Mouse (Mus musculus) neural tube, embryonic 12.5 days (tissue): ENCODE measurements at regions not wholly inside any gene's neighbourhood (a gene's known extent, or its start where the extent isn't known, plus 50 kb on each side); places are given as distances from the start of the nearest gene placed in this dataset.

Experiments
- ATAC-seq: fragments of 200-750 bp; cut with Nextera tagmentation; 2 replicates; pipeline ENCODE4 v1.8.0; 2017; ENCODE audit warnings: low read depth, mild to moderate bottlenecking, moderate TSS enrichment, moderate library complexity; ENCODE audit not compliant: low FRiP score
- H3K27ac ChIP-seq: fragments of 300-500 bp; sonication (generic); 2 replicates; pipeline ENCODE4 v1.5.1; 2016
- H3K27me3 ChIP-seq: fragments of 300-500 bp; sonication (generic); replicated peaks from 2 replicates; pipeline ENCODE4 v1.6.1; 2016; ENCODE audit warnings: mild to moderate bottlenecking
- H3K36me3 ChIP-seq: fragments of 300-500 bp; sonication (generic); 2 replicates; pipeline ENCODE4 v1.6.1; 2016; ENCODE audit warnings: mild to moderate bottlenecking
- H3K4me1 ChIP-seq: fragments of 300-500 bp; sonication (generic); 2 replicates; pipeline ENCODE4 v1.6.1; 2016
- H3K4me2 ChIP-seq: fragments of 300-500 bp; sonication (generic); replicated peaks from 2 replicates; pipeline ENCODE4 v1.6.1; 2016; ENCODE audit warnings: mild to moderate bottlenecking
- H3K4me3 ChIP-seq: fragments of 300-500 bp; sonication (generic); 2 replicates; pipeline ENCODE4 v1.5.1; 2016
- H3K9ac ChIP-seq: fragments of 300-500 bp; sonication (generic); 2 replicates; pipeline ENCODE4 v1.6.1; 2016; ENCODE audit warnings: mild to moderate bottlenecking
- H3K9me3 ChIP-seq: fragments of 300-500 bp; sonication (generic); 2 replicates; pipeline ENCODE4 v1.6.1; 2016; ENCODE audit warnings: mild to moderate bottlenecking
- WGBS: fragments of 180-500 bp; shearing (Covaris S2); methylation state at CpG from one replicate; pipeline ENCODE4 v1.1.7; 2016; 5-methylcytosine and 5-hydroxymethylcytosine counted together

DNA sequence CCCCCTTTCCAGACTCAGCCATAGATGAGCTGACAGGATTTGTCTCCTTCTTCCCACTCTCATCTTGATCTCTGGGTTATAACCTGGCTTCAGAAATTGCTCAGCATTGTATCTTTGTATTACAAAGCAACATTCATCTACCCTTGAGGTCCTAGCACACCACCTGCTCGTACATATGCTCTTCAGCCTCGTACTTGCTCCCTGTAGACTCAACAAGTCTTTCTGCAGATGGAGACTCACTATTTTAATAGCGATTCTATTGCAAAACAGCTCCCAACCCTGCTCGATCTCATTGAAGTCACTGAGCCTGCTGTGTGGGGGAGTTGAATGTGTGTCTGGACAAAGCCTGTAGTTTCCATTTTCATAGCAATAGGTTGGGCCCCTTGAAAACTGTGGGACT lies 535.2 kb upstream of the Auts2 start:
- Histone ChIP-seq H3K4me1 (no peaks in the 10 kb centered on the region), H3K4me3 (no peak overlapping the region), H3K36me3 (no peaks in the 10 kb centered on the region), H3K27ac (no peak overlapping the region), H3K27me3 (no peaks in the 10 kb centered on the region), H3K9ac (no peak overlapping the region), H3K4me2 (no peak overlapping the region), H3K9me3 (no peaks in the 10 kb centered on the region)
- no peak for ATAC-seq
- 74% methylated on average over 4 of the region's 4 CpGs for WGBS

DNA sequence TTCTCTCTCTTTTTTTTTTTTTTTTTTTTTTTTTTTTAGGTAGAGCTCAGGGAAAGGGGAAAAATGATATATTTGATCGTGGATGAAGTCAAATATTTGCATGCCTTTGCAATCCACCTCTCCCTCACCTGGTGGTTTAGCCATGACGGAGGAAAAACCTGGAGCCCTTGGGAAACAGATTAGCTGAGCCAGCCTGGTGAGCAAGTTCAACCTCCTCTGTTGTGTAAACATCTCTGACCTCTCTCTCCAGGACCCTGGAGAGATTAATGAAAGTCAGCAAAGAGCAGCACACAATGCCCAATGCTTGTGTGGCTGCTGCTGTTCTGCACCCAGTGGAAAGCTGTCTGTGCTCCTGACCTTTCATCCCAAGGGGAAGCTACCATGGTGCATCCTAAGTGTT lies 530.2 kb upstream of the Auts2 start:
- no peaks in the 10 kb centered on the region for H3K4me1 ChIP-seq
- no peak overlapping the region for H3K27ac ChIP-seq
- H3K4me3 ChIP-seq: no peak overlapping the region
- no peak overlapping the region for H3K4me2 ChIP-seq
- no peaks in the 10 kb centered on the region for H3K27me3 ChIP-seq
- 61% methylated on average over 2 of the region's 2 CpGs for WGBS
- no peaks in the 10 kb centered on the region for H3K36me3 ChIP-seq
- no peaks in the 10 kb centered on the region for H3K9me3 ChIP-seq
- no peak for ATAC-seq
- H3K9ac ChIP-seq: no peak overlapping the region

DNA sequence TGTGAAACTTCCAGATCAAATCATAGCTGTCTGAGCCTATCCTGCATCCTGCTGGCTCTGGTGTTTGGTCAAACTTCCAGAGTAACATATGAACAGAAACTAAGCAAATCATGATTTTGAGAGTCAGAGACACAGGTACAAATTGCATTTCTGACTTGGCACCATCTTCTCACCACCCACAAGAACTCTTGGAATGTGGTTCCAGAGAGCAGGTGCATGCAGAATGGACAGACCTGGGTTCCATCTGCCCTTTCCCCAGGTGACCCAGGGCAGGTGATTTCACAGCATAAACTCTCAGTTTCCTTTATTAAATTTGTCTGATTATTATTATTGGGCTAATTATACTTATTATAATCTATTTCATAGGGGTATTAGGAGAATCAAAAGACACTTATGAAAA lies 527.0 kb upstream of the Auts2 start:
- no peaks in the 10 kb centered on the region for H3K4me1 ChIP-seq
- H3K4me3 ChIP-seq: no peak overlapping the region
- H3K36me3 ChIP-seq: no peaks in the 10 kb centered on the region
- H3K9me3 ChIP-seq: no peaks in the 10 kb centered on the region
- H3K4me2 ChIP-seq: no peak overlapping the region
- no peak overlapping the region for H3K9ac ChIP-seq
- no peaks in the 10 kb centered on the region for H3K27me3 ChIP-seq
- no peak for ATAC-seq
- H3K27ac ChIP-seq: no peak overlapping the region

DNA sequence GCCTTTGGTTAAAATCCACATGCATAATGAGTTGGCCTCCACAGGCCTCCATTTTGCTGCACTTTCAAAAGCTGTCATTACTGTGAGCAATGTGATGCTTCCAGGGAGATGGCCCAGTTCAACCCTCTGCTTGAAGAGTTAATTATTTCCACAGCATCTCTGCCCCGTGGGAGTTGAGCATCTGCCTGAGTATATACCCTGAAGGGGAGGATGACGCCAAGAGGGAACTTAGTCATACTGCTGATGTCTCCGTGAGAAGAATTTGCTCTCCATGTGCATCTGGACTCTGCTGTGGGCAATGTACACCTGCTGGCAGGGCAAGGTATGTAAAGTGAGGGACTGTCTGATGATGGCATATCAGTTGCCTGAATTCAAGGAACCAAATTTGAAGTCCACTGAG lies 519.3 kb upstream of the Auts2 start:
- Histone ChIP-seq H3K27me3 (no peaks in the 10 kb centered on the region), H3K4me1 (no peaks in the 10 kb centered on the region), H3K9ac (no peak overlapping the region), H3K4me2 (no peak overlapping the region), H3K9me3 (no peaks in the 10 kb centered on the region), H3K4me3 (no peak overlapping the region), H3K27ac (no peak overlapping the region), H3K36me3 (no peaks in the 10 kb centered on the region)
- WGBS: 79% methylated on average over 3 of the region's 3 CpGs
- no peak for ATAC-seq

DNA sequence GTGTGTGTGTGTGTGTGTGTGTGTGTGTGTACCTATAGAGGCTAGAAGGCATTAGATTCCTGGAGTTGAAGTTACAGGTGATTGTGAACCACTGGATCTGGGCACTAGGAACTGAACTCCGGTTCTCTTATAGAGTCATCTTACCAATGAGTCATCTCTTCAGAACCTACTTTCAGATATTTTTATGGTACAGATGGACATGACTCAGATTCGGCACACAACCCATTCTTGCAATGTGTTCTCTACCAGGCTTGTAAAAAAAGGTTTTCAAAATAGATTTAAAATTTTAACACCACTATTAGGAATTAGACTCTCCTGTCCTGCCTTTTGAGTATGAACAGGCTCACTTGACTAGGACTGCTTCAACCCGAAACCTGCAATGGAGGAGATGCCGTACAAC lies 504.3 kb upstream of the Auts2 start:
- Histone ChIP-seq H3K27ac (no peak overlapping the region), H3K4me3 (no peak overlapping the region), H3K9me3 (no peaks in the 10 kb centered on the region), H3K4me1 (no peaks in the 10 kb centered on the region), H3K36me3 (no peaks in the 10 kb centered on the region), H3K27me3 (no peaks in the 10 kb centered on the region), H3K4me2 (no peak overlapping the region), H3K9ac (no peak overlapping the region)
- ATAC-seq: no peak
- 96% methylated on average over 4 of the region's 4 CpGs for WGBS

DNA sequence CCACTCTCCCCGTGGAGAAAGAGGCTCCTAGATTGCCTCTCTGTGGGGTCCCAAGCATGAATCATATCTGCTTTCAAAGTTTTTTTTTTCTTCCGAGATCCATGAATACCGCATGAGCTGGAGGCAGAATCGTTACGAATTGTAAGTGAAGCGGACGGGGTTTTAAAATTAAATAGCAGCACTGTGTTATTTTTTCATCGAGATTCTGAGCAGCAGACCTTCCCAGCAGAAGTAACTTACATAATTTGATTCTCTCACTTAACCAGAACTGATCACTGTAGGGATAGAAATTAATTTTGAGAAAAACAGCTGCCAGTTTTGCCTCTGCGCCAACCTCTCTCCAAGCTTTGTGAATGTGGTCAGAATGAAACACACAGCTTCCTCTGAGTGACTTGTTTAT lies 502.5 kb upstream of the Auts2 start:
- H3K27ac ChIP-seq: no peak overlapping the region
- ATAC-seq: no peak
- no peaks in the 10 kb centered on the region for H3K27me3 ChIP-seq
- H3K9me3 ChIP-seq: no peaks in the 10 kb centered on the region
- H3K36me3 ChIP-seq: no peaks in the 10 kb centered on the region
- 81% methylated on average over 9 of the region's 9 CpGs for WGBS
- H3K4me3 ChIP-seq: no peak overlapping the region
- no peak overlapping the region for H3K9ac ChIP-seq
- no peaks in the 10 kb centered on the region for H3K4me1 ChIP-seq
- H3K4me2 ChIP-seq: no peak overlapping the region

DNA sequence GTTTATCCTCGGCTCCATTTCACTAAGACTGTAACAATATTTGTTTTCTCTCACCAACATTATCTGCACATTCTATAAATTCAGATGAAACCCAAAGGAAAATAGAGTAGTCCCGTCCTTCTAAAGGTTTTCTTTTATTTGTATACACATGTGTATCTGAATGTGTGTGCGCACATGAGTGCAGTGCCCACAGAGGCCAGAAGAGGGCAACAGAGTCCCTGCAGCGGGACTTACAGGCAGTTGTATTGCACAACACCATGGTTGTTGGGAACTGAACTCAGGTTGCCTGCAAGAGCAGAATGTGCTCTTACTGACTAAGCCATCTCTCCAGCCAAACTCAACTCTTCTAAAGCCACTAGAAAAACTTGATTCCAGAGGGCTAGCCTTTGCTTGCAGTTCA lies 484.4 kb upstream of the Auts2 start:
- ATAC-seq: no peak
- Histone ChIP-seq H3K4me3 (no peak overlapping the region), H3K9me3 (no peaks in the 10 kb centered on the region; the same call in 1 of the 2 replicates), H3K27me3 (no peaks in the 10 kb centered on the region), H3K9ac (no peak overlapping the region), H3K36me3 (no peaks in the 10 kb centered on the region), H3K27ac (no peak overlapping the region), H3K4me1 (no peaks in the 10 kb centered on the region), H3K4me2 (no peak overlapping the region)
- 87% methylated on average over 4 of the region's 4 CpGs for WGBS

DNA sequence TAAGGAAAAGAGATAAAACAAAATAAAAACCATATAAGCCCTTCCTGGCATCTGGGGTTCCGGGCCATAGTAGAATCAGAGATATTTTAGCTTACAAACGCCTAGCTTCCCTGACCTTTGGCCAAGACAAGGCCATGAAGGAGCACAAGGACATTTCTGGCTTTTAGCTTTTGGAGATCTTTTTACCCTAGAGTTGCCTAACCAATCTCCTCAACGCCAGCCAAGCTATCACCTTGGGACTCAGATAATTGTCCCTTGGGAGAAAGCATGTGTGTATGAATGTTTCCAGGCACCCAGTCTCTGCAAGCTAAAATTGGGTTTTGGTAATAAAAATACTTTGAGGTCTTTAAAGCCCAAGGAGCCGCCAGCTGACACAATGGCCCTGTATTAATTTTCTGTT lies 482.0 kb upstream of the Auts2 start:
- Histone ChIP-seq H3K27me3 (no peaks in the 10 kb centered on the region), H3K4me2 (no peak overlapping the region), H3K36me3 (no peaks in the 10 kb centered on the region), H3K9me3 (no peaks in the 10 kb centered on the region; the same call in 1 of the 2 replicates), H3K9ac (no peak overlapping the region), H3K4me1 (no peaks in the 10 kb centered on the region), H3K27ac (no peak overlapping the region), H3K4me3 (no peak overlapping the region)
- ATAC-seq: no peak
- WGBS: 90% methylated on average over 4 of the region's 4 CpGs

DNA sequence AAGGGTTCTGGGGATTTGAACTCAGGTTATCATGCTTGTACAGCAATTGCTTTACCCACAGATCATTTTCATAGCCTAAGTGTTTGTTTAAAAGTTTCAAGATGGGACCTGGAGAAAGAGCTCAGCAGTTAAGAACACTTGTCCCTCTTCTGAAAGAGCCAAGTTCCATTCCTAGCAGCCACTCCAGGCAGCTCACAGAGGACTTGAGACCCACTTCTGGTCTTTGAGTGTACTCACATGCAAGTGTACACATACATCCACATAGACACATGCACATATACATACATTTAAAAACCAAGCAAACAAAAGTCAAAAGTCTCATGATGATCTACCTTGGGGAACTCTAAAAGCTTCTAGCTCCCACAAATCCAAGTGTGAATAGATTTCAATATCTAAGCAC lies 477.7 kb upstream of the Auts2 start:
- Histone ChIP-seq H3K4me3 (no peak overlapping the region), H3K27me3 (no peaks in the 10 kb centered on the region)
- no peak for ATAC-seq

DNA sequence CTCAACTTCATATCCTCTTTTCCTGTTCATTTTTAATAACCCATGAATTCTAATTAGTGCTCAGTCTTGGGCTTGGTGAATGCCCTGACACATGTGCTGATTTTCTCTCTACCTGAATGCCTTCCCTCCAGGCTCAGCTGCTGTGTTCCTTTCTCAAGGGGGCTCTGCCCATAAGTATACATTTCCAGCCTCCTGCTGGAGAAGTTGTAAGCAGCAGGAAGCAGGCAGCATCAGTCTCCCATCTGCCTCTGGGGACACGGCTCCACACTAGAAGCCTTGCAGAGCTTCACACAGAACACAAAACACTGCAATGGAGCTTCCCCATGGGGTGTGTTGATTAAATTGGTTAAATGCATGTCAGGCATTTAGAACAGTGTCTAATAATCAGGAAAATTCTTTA lies 477.0 kb upstream of the Auts2 start:
- no peak overlapping the region for H3K4me3 ChIP-seq
- 65% methylated on average over 1 of the region's 1 CpGs for WGBS
- no peak overlapping the region for H3K9ac ChIP-seq
- no peaks in the 10 kb centered on the region for H3K27me3 ChIP-seq
- H3K4me2 ChIP-seq: no peak overlapping the region
- H3K4me1 ChIP-seq: no peaks in the 10 kb centered on the region
- H3K9me3 ChIP-seq: no peaks in the 10 kb centered on the region
- no peaks in the 10 kb centered on the region for H3K36me3 ChIP-seq
- no peak for ATAC-seq
- H3K27ac ChIP-seq: no peak overlapping the region

More for the DNA sequence above, 477.7 kb upstream of the Auts2 start:
- Histone ChIP-seq H3K36me3 (no peaks in the 10 kb centered on the region), H3K4me2 (no peak overlapping the region), H3K4me1 (no peaks in the 10 kb centered on the region), H3K9me3 (no peaks in the 10 kb centered on the region), H3K27ac (no peak overlapping the region), H3K9ac (no peak overlapping the region)

DNA sequence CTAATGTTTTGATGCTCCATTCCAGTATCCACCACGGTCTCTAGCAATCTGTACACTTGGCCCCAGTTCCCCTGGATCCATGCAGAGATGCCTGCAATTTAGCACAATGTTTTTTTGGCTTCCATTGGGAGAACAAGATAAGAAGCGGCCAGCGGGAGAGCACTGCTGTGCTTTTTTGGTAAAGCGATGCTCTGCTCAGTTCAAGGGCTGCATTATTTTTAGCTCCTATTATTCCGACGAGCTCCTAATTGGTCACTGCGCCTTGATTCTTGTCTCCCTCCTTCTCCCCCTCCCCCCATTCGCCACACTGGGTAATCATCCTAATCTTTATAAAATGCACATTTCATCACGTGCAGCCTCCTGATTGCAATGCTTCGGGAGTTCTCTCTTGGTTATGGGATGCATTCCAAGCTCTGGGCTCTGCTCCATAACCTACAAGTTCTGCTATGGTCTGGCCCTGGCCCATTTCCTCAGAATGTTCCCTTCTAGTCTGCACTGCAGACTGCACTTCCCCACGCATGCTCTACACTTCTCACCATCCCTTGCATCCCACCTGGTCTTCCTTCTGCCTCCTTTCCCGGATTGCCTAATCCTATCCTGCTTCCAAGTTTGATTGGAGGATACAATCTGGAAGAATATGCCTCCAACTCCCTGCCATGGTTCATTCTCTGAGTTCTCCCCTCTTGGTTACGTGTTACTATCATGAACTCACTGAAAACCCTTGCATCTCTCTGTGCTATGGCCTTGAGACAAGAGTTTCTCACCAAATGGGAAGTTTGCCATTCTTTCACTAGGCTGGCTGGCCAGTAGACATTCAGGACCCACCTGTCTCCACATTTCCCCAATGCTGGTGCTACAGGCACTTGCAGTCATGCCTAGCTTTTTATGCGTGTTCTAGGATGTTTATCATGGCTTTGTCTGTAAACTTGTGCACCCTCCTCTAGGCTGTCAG lies 467.8 kb upstream of the Auts2 start:
- H3K9ac ChIP-seq: no peak overlapping the region
- no peak overlapping the region for H3K4me3 ChIP-seq
- WGBS: 88% methylated on average over 14 of the region's 14 CpGs
- no peak for ATAC-seq
- no peaks in the 10 kb centered on the region for H3K9me3 ChIP-seq
- H3K4me2 ChIP-seq: no peak overlapping the region
- no peaks in the 10 kb centered on the region for H3K4me1 ChIP-seq
- H3K36me3 ChIP-seq: no peaks in the 10 kb centered on the region
- H3K27me3 ChIP-seq: no peaks in the 10 kb centered on the region
- H3K27ac ChIP-seq: no peak overlapping the region

DNA sequence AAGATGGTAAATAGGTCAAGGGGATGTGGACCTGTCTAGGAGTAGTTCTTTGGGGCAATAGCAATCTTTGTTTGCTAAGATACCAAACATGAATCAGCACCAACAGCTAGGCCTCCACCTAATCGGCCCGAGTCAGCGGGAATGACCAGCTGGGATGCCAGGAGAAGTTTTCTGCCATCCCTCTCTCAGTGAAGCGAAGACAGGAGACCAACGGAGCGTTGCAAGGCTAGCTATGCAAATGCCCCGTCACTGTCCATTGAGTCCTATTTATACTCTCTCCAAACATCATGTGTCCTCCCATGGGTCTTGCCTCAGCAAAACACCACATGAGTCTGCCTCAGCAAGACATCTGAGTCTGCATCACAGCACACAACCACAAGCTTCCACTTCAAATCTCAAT lies 439.7 kb upstream of the Auts2 start:
- no peak overlapping the region for H3K9ac ChIP-seq
- WGBS: 93% methylated on average over 7 of the region's 7 CpGs
- no peaks in the 10 kb centered on the region for H3K4me1 ChIP-seq
- H3K9me3 ChIP-seq: no peaks in the 10 kb centered on the region
- H3K4me3 ChIP-seq: no peak overlapping the region
- H3K4me2 ChIP-seq: no peak overlapping the region
- no peak overlapping the region for H3K27ac ChIP-seq
- H3K36me3 ChIP-seq: no peaks in the 10 kb centered on the region
- no peak for ATAC-seq
- no peaks in the 10 kb centered on the region for H3K27me3 ChIP-seq

DNA sequence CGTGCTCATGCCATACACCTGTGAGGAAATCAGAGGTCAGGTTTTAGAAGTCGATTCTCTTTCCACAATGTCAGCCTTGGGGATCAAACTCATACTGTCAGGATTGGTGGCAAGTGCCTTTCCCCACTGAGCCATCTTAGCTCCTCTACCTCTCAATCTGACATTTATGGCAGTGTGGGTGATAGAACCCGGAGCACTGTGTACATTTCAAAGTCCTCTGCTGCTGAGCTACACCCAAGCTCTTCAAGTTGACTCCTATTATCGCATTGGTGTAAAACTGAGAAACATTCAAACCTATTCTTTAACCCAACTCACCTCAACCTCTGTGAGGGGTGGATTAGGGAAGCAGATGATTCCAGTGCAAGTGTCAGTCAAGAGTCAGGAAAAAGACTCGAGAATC lies 435.9 kb upstream of the Auts2 start:
- Histone ChIP-seq H3K9ac (no peak overlapping the region), H3K4me2 (no peak overlapping the region), H3K27ac (no peak overlapping the region), H3K36me3 (no peaks in the 10 kb centered on the region), H3K27me3 (no peaks in the 10 kb centered on the region), H3K4me3 (no peak overlapping the region), H3K4me1 (peaks cover 5% of the 10 kb centered on the region), H3K9me3 (no peaks in the 10 kb centered on the region)
- WGBS: 85% methylated on average over 5 of the region's 5 CpGs
- ATAC-seq: no peak
